Mouse (Mus musculus): ENCODE measurements around the gene Alox8. TPM values are rescaled to one million over a fixed set of nuclear protein-coding genes. Genes with fewer than 3 reads are reported as not detected.
A peak's percentile ranks its signal among the peaks of the same experiment; 100 is the strongest.

The Alox8 gene
- polyA plus RNA-seq, 1 experiment from 2014 or later, result 0.67 TPM

GRCm38 (mm10) chr11:69174722-69175121 is 22.9 kb downstream of the Alox8 start:
- 85% methylated on average over 7 of the region's 7 CpGs for WGBS
- no peaks in the 10 kb centered on the region for H3K4me1 ChIP-seq
- ATAC-seq (ENCODE audit: borderline replicate concordance, extremely low read depth, low FRiP score, low TSS enrichment), result no peak; the same call in 1 of the 2 replicates

GRCm38 (mm10) chr11:69172606-69173005 is 25.0 kb downstream of the Alox8 start:
- Histone ChIP-seq H3K9ac (no peak overlapping the region), H3K4me1 (no peaks in the 10 kb centered on the region), H3K9me3 (no peaks in the 10 kb centered on the region), H3K4me2 (no peak overlapping the region), H3K27me3 (no peaks in the 10 kb centered on the region), H3K36me3 (no peaks in the 10 kb centered on the region), H3K27ac (no peak overlapping the region), H3K4me3 (no peak overlapping the region)
- no peak for ATAC-seq (ENCODE audit: borderline replicate concordance, extremely low read depth, low FRiP score, low TSS enrichment)
- 70% methylated on average over 2 of the region's 2 CpGs for WGBS

More at GRCm38 (mm10) chr11:69174722-69175121, 22.9 kb downstream of the Alox8 start:
- Histone ChIP-seq H3K9ac (no peak overlapping the region), H3K4me3 (no peak overlapping the region), H3K9me3 (no peaks in the 10 kb centered on the region), H3K36me3 (no peaks in the 10 kb centered on the region), H3K27ac (no peak overlapping the region), H3K4me2 (no peak overlapping the region), H3K27me3 (no peaks in the 10 kb centered on the region)

GRCm38 (mm10) chr11:69171626-69172025 is 26.0 kb downstream of the Alox8 start:
- Histone ChIP-seq H3K27me3 (no peaks in the 10 kb centered on the region), H3K27ac (no peak overlapping the region), H3K4me3 (no peak overlapping the region), H3K4me2 (no peak overlapping the region), H3K9ac (no peak overlapping the region), H3K36me3 (no peaks in the 10 kb centered on the region), H3K4me1 (no peaks in the 10 kb centered on the region), H3K9me3 (no peaks in the 10 kb centered on the region)
- ATAC-seq (ENCODE audit: borderline replicate concordance, extremely low read depth, low FRiP score, low TSS enrichment), result 0 out of 2 replicates have a peak, but pooled peaks have one; percentile 30
- 23% methylated on average over 7 of the region's 7 CpGs for WGBS

- 74% methylated on average over 12 of the region's 12 CpGs for WGBS
- no peaks in the 10 kb centered on the region for H3K9me3 ChIP-seq
- H3K4me2 ChIP-seq, result no peak overlapping the region
- no peaks in the 10 kb centered on the region for H3K4me1 ChIP-seq
- no peak overlapping the region for H3K9ac ChIP-seq
- no peak overlapping the region for H3K4me3 ChIP-seq
- no peak for ATAC-seq (ENCODE audit: borderline replicate concordance, extremely low read depth, low FRiP score, low TSS enrichment)
- 0 out of 2 replicates have a peak, but pooled peaks cover 2% of the 10 kb centered on the region for H3K27me3 ChIP-seq
- no peak overlapping the region for H3K27ac ChIP-seq
- H3K36me3 ChIP-seq, result no peaks in the 10 kb centered on the region
Observed at GRCm38 (mm10) chr11:69169313-69169712, 28.3 kb downstream of the Alox8 start.

GRCm38 (mm10) chr11:69156800-69157199 is 40.8 kb downstream of the Alox8 start, which contains the start of gene Alox12b:
Gene Alox12b (plus strand): TSS chr11:69156989.
- H3K4me3 ChIP-seq, result no peak within 1 kb of the TSS
- no peaks in the 10 kb centered on the region for H3K9me3 ChIP-seq
- H3K27ac ChIP-seq, result no peak within 1 kb of the TSS
- WGBS, result 3% methylated on average over 18 of the region's 18 CpGs
- no peak within 1 kb of the TSS for H3K9ac ChIP-seq
- H3K4me2 ChIP-seq, result peak within 1 kb of the TSS; percentile 16; the same call in 1 of the 2 replicates
- ATAC-seq (ENCODE audit: borderline replicate concordance, extremely low read depth, low FRiP score, low TSS enrichment), result no peak
- 0 out of 2 replicates have a peak, but pooled peaks cover 5% of the 10 kb centered on the region for H3K4me1 ChIP-seq
- no peaks in the 10 kb centered on the region for H3K36me3 ChIP-seq
- H3K27me3 ChIP-seq, result peaks cover 49% of the 10 kb centered on the region

- Histone ChIP-seq H3K27ac (no peak overlapping the region), H3K36me3 (no peaks in the 10 kb centered on the region), H3K4me3 (no peak overlapping the region), H3K9me3 (no peaks in the 10 kb centered on the region), H3K4me2 (no peak overlapping the region), H3K27me3 (peaks cover 49% of the 10 kb centered on the region), H3K9ac (no peak overlapping the region), H3K4me1 (0 out of 2 replicates have a peak, but pooled peaks cover 5% of the 10 kb centered on the region)
- no peak for ATAC-seq (ENCODE audit: borderline replicate concordance, extremely low read depth, low FRiP score, low TSS enrichment)
- 33% methylated on average over 1 of the region's 1 CpGs for WGBS
Observed at GRCm38 (mm10) chr11:69155351-69155750, 42.3 kb downstream of the Alox8 start.

GRCm38 (mm10) chr11:69153831-69154230 is 43.8 kb downstream of the Alox8 start:
- H3K27ac ChIP-seq, result no peak overlapping the region
- 0 out of 2 replicates have a peak, but pooled peaks cover 5% of the 10 kb centered on the region for H3K4me1 ChIP-seq
- no peak overlapping the region for H3K4me2 ChIP-seq
- H3K4me3 ChIP-seq, result no peak overlapping the region
- WGBS, result 77% methylated on average over 8 of the region's 8 CpGs
- no peak for ATAC-seq (ENCODE audit: borderline replicate concordance, extremely low read depth, low FRiP score, low TSS enrichment)
- no peaks in the 10 kb centered on the region for H3K9me3 ChIP-seq
- peaks cover 47% of the 10 kb centered on the region for H3K27me3 ChIP-seq
- no peaks in the 10 kb centered on the region for H3K36me3 ChIP-seq
- H3K9ac ChIP-seq, result no peak overlapping the region

- Histone ChIP-seq H3K4me1 (no peaks in the 10 kb centered on the region), H3K36me3 (no peaks in the 10 kb centered on the region), H3K27me3 (peaks cover 20% of the 10 kb centered on the region; the same call in 1 of the 2 replicates), H3K4me3 (peak overlapping the region; percentile 16; the same call in 1 of the 2 replicates), H3K27ac (no peak overlapping the region), H3K9me3 (no peaks in the 10 kb centered on the region), H3K4me2 (peak overlapping the region; percentile 47), H3K9ac (no peak overlapping the region)
- no peak for ATAC-seq (ENCODE audit: borderline replicate concordance, extremely low read depth, low FRiP score, low TSS enrichment)
- 53% methylated on average over 6 of the region's 6 CpGs for WGBS
Observed at GRCm38 (mm10) chr11:69151004-69151403, 46.6 kb downstream of the Alox8 start.

GRCm38 (mm10) chr11:69150444-69150843 is 47.2 kb downstream of the Alox8 start:
- no peak for ATAC-seq (ENCODE audit: borderline replicate concordance, extremely low read depth, low FRiP score, low TSS enrichment)
- Histone ChIP-seq H3K4me3 (peak overlapping the region; percentile 16; the same call in 1 of the 2 replicates), H3K9me3 (no peaks in the 10 kb centered on the region), H3K4me1 (no peaks in the 10 kb centered on the region), H3K27me3 (peaks cover 17% of the 10 kb centered on the region; the same call in 1 of the 2 replicates), H3K27ac (no peak overlapping the region), H3K36me3 (no peaks in the 10 kb centered on the region), H3K4me2 (peak overlapping the region; percentile 47), H3K9ac (no peak overlapping the region)
- 7% methylated on average over 7 of the region's 7 CpGs for WGBS

- no peaks in the 10 kb centered on the region for H3K36me3 ChIP-seq
- WGBS, result 63% methylated on average over 6 of the region's 6 CpGs
- H3K4me1 ChIP-seq, result no peaks in the 10 kb centered on the region
- H3K27ac ChIP-seq, result no peak overlapping the region
- no peak for ATAC-seq (ENCODE audit: borderline replicate concordance, extremely low read depth, low FRiP score, low TSS enrichment)
- peak overlapping the region; percentile 3; the same call in 1 of the 2 replicates for H3K9ac ChIP-seq
- no peaks in the 10 kb centered on the region for H3K9me3 ChIP-seq
- peaks cover 10% of the 10 kb centered on the region; the same call in 1 of the 2 replicates for H3K27me3 ChIP-seq
- no peak overlapping the region for H3K4me2 ChIP-seq
- H3K4me3 ChIP-seq, result no peak overlapping the region
Observed at GRCm38 (mm10) chr11:69149728-69150127, 47.9 kb downstream of the Alox8 start.

- Histone ChIP-seq H3K27ac (no peak overlapping the region), H3K4me3 (no peak overlapping the region), H3K4me1 (no peaks in the 10 kb centered on the region), H3K27me3 (peaks cover 9% of the 10 kb centered on the region; the same call in 1 of the 2 replicates), H3K9me3 (no peaks in the 10 kb centered on the region), H3K36me3 (no peaks in the 10 kb centered on the region), H3K4me2 (no peak overlapping the region), H3K9ac (no peak overlapping the region)
- ATAC-seq (ENCODE audit: borderline replicate concordance, extremely low read depth, low FRiP score, low TSS enrichment), result no peak
- WGBS, result 88% methylated on average over 5 of the region's 5 CpGs
Observed at GRCm38 (mm10) chr11:69148451-69148960, 49.1 kb downstream of the Alox8 start.

- no peaks in the 10 kb centered on the region for H3K4me1 ChIP-seq
- no peak overlapping the region for H3K9ac ChIP-seq
- no peak for ATAC-seq (ENCODE audit: borderline replicate concordance, extremely low read depth, low FRiP score, low TSS enrichment)
- no peak overlapping the region for H3K27ac ChIP-seq
- no peaks in the 10 kb centered on the region for H3K36me3 ChIP-seq
- no peak overlapping the region for H3K4me2 ChIP-seq
- H3K4me3 ChIP-seq, result no peak overlapping the region
- WGBS, result 58% methylated on average over 7 of the region's 7 CpGs
- peaks cover 7% of the 10 kb centered on the region; the same call in 1 of the 2 replicates for H3K27me3 ChIP-seq
- H3K9me3 ChIP-seq, result no peaks in the 10 kb centered on the region
Observed at GRCm38 (mm10) chr11:69147546-69147945, 50.1 kb downstream of the Alox8 start.
